In genomic region chr3:142103622-142104021, GRCm38 (mm10) we compare ENCODE assay signal across 28 mouse cellular contexts.
DNase-seq lines count a peak whose midpoint lies in the region; ATAC-seq and TF ChIP-seq lines count a peak whose summit lies in the region.
"Had no signal": no experiment of that assay in that cellular context is flagged by ENCODE, and none has a peak within 500 bp of the region (broad histone marks: within the 10 kb centered on the region; RNA-seq: fewer than 3 reads in every experiment).

No protein-coding gene starts in this region.

- WGBS in hindbrain, embryonic 15.5 days: 86% methylated on average over 4 of the region's 4 CpGs
- 85% methylated on average over 4 of the region's 4 CpGs for WGBS in hindbrain, embryonic 13.5 days
- 53% methylated on average over 4 of the region's 4 CpGs for WGBS in lung, embryonic 14.5 days
- 86% methylated on average over 4 of the region's 4 CpGs for WGBS in embryonic facial prominence, embryonic 10.5 days
- 63% methylated on average over 4 of the region's 4 CpGs for WGBS in midbrain, embryonic 13.5 days

- H3K27ac ChIP-seq in hindbrain, embryonic 15.5 days (replicated peaks): no peak overlapping the region
- no peak overlapping the region for H3K27ac ChIP-seq in hindbrain, embryonic 13.5 days
- no peak overlapping the region for H3K27ac ChIP-seq in lung, embryonic 14.5 days (ENCODE audit: low read depth)
- peak overlapping the region; percentile 36; the same call in 1 of the 2 replicates for H3K27ac ChIP-seq in embryonic facial prominence, embryonic 10.5 days (replicated peaks)
- H3K27ac ChIP-seq in midbrain, embryonic 13.5 days: 0 out of 2 replicates have a peak overlapping the region, but pooled peaks have one; percentile 1
- H3K27ac ChIP-seq: forebrain, embryonic 13.5 days; gastrocnemius, adult 2 months; heart, embryonic 10.5 days; intestine, embryonic 15.5 days; left cerebral cortex, adult 2 months; limb, embryonic 10.5 days; liver, embryonic 15.5 days; neural tube, embryonic 13.5 days; stomach, embryonic 15.5 days had no signal

- H3K9ac ChIP-seq in hindbrain, embryonic 15.5 days: no peak overlapping the region
- H3K9ac ChIP-seq in hindbrain, embryonic 13.5 days: no peak overlapping the region
- H3K9ac ChIP-seq in lung, embryonic 14.5 days: no peak overlapping the region
- H3K9ac ChIP-seq in midbrain, embryonic 13.5 days (replicated peaks): no peak overlapping the region
- H3K9ac ChIP-seq: forebrain, embryonic 13.5 days; intestine, embryonic 15.5 days; liver, embryonic 15.5 days; neural tube, embryonic 13.5 days; stomach, embryonic 15.5 days had no signal

- no peaks in the 10 kb centered on the region for H3K27me3 ChIP-seq in hindbrain, embryonic 15.5 days
- H3K27me3 ChIP-seq in hindbrain, embryonic 13.5 days: no peaks in the 10 kb centered on the region
- H3K27me3 ChIP-seq in lung, embryonic 14.5 days (ENCODE audit: insufficient read depth, low read length): no peaks in the 10 kb centered on the region
- H3K27me3 ChIP-seq in embryonic facial prominence, embryonic 10.5 days (replicated peaks; ENCODE audit: low read depth, poor library complexity, severe bottlenecking): no peaks in the 10 kb centered on the region
- H3K27me3 ChIP-seq in midbrain, embryonic 13.5 days: no peaks in the 10 kb centered on the region
- H3K27me3 ChIP-seq: forebrain, embryonic 13.5 days; intestine, embryonic 15.5 days; liver, embryonic 15.5 days; neural tube, embryonic 13.5 days; stomach, embryonic 15.5 days had no signal

- DNase-seq in lung, embryonic 14.5 days: peak; percentile 26
- DNase-seq in lung, postnatal 25 days (ENCODE audit: low spot score): no peak
- no peak for DNase-seq in embryonic facial prominence, embryonic 10.5 days (ENCODE audit: low spot score)
- no peak for DNase-seq in spleen, adult 12 weeks (ENCODE audit: low spot score)
- DNase-seq in gastrocnemius, postnatal 10 days: no peak
- DNase-seq: adrenal gland, postnatal 25 days; cerebellum, adult 9-11 months; gastrocnemius, adult 2 months; heart, postnatal 4 days; kidney, adult 8-10 months; kidney, postnatal 4 days; liver; lung, postnatal 14 days; right cerebral cortex, adult 18-20 months; right cerebral cortex, postnatal 4 days; thymus, postnatal 4 days had no signal

- no peak overlapping the region for H3K4me2 ChIP-seq in hindbrain, embryonic 15.5 days
- H3K4me2 ChIP-seq in hindbrain, embryonic 13.5 days: no peak overlapping the region
- no peak overlapping the region for H3K4me2 ChIP-seq in lung, embryonic 14.5 days
- H3K4me2 ChIP-seq in midbrain, embryonic 13.5 days (replicated peaks): no peak overlapping the region
- H3K4me2 ChIP-seq: forebrain, embryonic 13.5 days; intestine, embryonic 15.5 days; liver, embryonic 15.5 days; neural tube, embryonic 13.5 days; stomach, embryonic 15.5 days had no signal

- no peak overlapping the region for H3K4me3 ChIP-seq in hindbrain, embryonic 15.5 days
- H3K4me3 ChIP-seq in hindbrain, embryonic 13.5 days: no peak overlapping the region
- H3K4me3 ChIP-seq in lung, embryonic 14.5 days (ENCODE audit: low read depth, low read length): no peak overlapping the region
- H3K4me3 ChIP-seq in embryonic facial prominence, embryonic 10.5 days: no peak overlapping the region
- H3K4me3 ChIP-seq in midbrain, embryonic 13.5 days (replicated peaks): no peak overlapping the region
- H3K4me3 ChIP-seq: forebrain, embryonic 13.5 days; gastrocnemius, adult 2 months; heart, embryonic 10.5 days; intestine, embryonic 15.5 days; left cerebral cortex, adult 2 months; limb, embryonic 10.5 days; liver, embryonic 15.5 days; myocyte; neural tube, embryonic 13.5 days; stomach, embryonic 15.5 days had no signal

- no peaks in the 10 kb centered on the region for H3K4me1 ChIP-seq in hindbrain, embryonic 15.5 days (replicated peaks)
- H3K4me1 ChIP-seq in hindbrain, embryonic 13.5 days (replicated peaks): no peaks in the 10 kb centered on the region
- 0 out of 2 replicates have a peak, but pooled peaks cover 3% of the 10 kb centered on the region for H3K4me1 ChIP-seq in lung, embryonic 14.5 days (ENCODE audit: insufficient read depth)
- H3K4me1 ChIP-seq in embryonic facial prominence, embryonic 10.5 days: peaks cover 29% of the 10 kb centered on the region
- 0 out of 2 replicates have a peak, but pooled peaks cover 4% of the 10 kb centered on the region for H3K4me1 ChIP-seq in midbrain, embryonic 13.5 days (replicated peaks)
- H3K4me1 ChIP-seq: forebrain, embryonic 13.5 days; intestine, embryonic 15.5 days; liver, embryonic 15.5 days; neural tube, embryonic 13.5 days; stomach, embryonic 15.5 days had no signal

- no peaks in the 10 kb centered on the region for H3K9me3 ChIP-seq in hindbrain, embryonic 15.5 days
- no peaks in the 10 kb centered on the region for H3K9me3 ChIP-seq in hindbrain, embryonic 13.5 days
- peaks cover 3% of the 10 kb centered on the region; the same call in 1 of the 2 replicates for H3K9me3 ChIP-seq in lung, embryonic 14.5 days (ENCODE audit: low read depth, low read length)
- H3K9me3 ChIP-seq in embryonic facial prominence, embryonic 10.5 days: no peaks in the 10 kb centered on the region
- H3K9me3 ChIP-seq in midbrain, embryonic 13.5 days: no peaks in the 10 kb centered on the region
- H3K9me3 ChIP-seq: forebrain, embryonic 13.5 days; heart, embryonic 10.5 days; intestine, embryonic 15.5 days; limb, embryonic 10.5 days; liver, embryonic 15.5 days; neural tube, embryonic 13.5 days; stomach, embryonic 15.5 days had no signal

- H3K36me3 ChIP-seq in hindbrain, embryonic 15.5 days: no peaks in the 10 kb centered on the region
- no peaks in the 10 kb centered on the region for H3K36me3 ChIP-seq in hindbrain, embryonic 13.5 days
- no peaks in the 10 kb centered on the region for H3K36me3 ChIP-seq in lung, embryonic 14.5 days (ENCODE audit: insufficient read depth)
- peaks cover 4% of the 10 kb centered on the region; the same call in 1 of the 2 replicates for H3K36me3 ChIP-seq in embryonic facial prominence, embryonic 10.5 days (replicated peaks)
- H3K36me3 ChIP-seq in midbrain, embryonic 13.5 days: no peaks in the 10 kb centered on the region
- H3K36me3 ChIP-seq: heart, embryonic 10.5 days; intestine, embryonic 15.5 days; liver, embryonic 15.5 days; neural tube, embryonic 13.5 days; stomach, embryonic 15.5 days had no signal

- ATAC-seq in hindbrain, embryonic 15.5 days (ENCODE audit: low FRiP score, low read depth): 0 out of 2 replicates have a peak, but pooled peaks have one; percentile 19
- no peak for ATAC-seq in hindbrain, embryonic 13.5 days (ENCODE audit: low FRiP score)
- no peak for ATAC-seq in lung, embryonic 14.5 days (ENCODE audit: insufficient read depth)
- ATAC-seq in midbrain, embryonic 13.5 days: peak; percentile 78
- ATAC-seq: forebrain, embryonic 13.5 days; intestine, embryonic 15.5 days had no signal

- TF ChIP-seq CTCF in lung, embryonic 14.5 days (IDR thresholded peaks at IDR 0.05; ENCODE audit: low read depth): no peak

Comparison
In these comparisons a context has a peak if more than half of its experiments do, and no peak if none do; other contexts are left out.
1. ATAC-seq: peak in hindbrain, embryonic 15.5 days (single experiment) and midbrain, embryonic 13.5 days (single experiment); none in hindbrain, embryonic 13.5 days (single experiment) and lung, embryonic 14.5 days (single experiment).
2. H3K27ac ChIP-seq: peak in embryonic facial prominence, embryonic 10.5 days (single experiment) and midbrain, embryonic 13.5 days (single experiment); none in hindbrain, embryonic 15.5 days (single experiment), hindbrain, embryonic 13.5 days (single experiment) and lung, embryonic 14.5 days (single experiment).